Comparison of ENCODE assay signal across 27 mouse cellular contexts in genomic region chr10:40316841-40317585, GRCm38 (mm10). TPM values are rescaled to one million over a fixed set of nuclear protein-coding genes. Genes with fewer than 3 reads are reported as not detected.
DNase-seq lines count a peak whose midpoint lies in the region; ATAC-seq and TF ChIP-seq lines count a peak whose summit lies in the region.
"Had no signal": no experiment of that assay in that cellular context is flagged by ENCODE, and none has a peak within 500 bp of the region (broad histone marks: within the 10 kb centered on the region; RNA-seq: fewer than 3 reads in every experiment).

No protein-coding gene starts in this region.

- no peak for TF ChIP-seq CTCF in bone marrow, adult 2 months (IDR thresholded peaks at IDR 0.05; ENCODE audit: control insufficient read depth, insufficient read depth, low read length)
- no peak for TF ChIP-seq CTCF in liver, postnatal 0 days (IDR thresholded peaks at IDR 0.05; ENCODE audit: low read depth)

- H3K4me1 ChIP-seq in bone marrow, adult 2 months (ENCODE audit: control insufficient read depth, insufficient read depth, low read length), result no peaks in the 10 kb centered on the region
- H3K4me1 ChIP-seq in midbrain, embryonic 16.5 days (ENCODE audit: control insufficient read depth, insufficient read depth, low read length), result no peaks in the 10 kb centered on the region
- H3K4me1 ChIP-seq in liver, postnatal 0 days (ENCODE audit: insufficient read depth), result no peaks in the 10 kb centered on the region
- H3K4me1 ChIP-seq: embryonic facial prominence, embryonic 13.5 days; forebrain, embryonic 13.5 days; midbrain, embryonic 12.5 days; neural tube, embryonic 12.5 days had no signal

- no peak overlapping the region for H3K4me3 ChIP-seq in bone marrow, adult 2 months (replicated peaks; ENCODE audit: control insufficient read depth, low read depth, low read length)
- H3K4me3 ChIP-seq in midbrain, embryonic 16.5 days (ENCODE audit: low read depth, low read length), result no peak overlapping the region
- H3K4me3 ChIP-seq in liver, postnatal 0 days (ENCODE audit: low read depth, low read length), result no peak overlapping the region
- H3K4me3 ChIP-seq: embryonic facial prominence, embryonic 13.5 days; forebrain, embryonic 13.5 days; heart, embryonic 10.5 days; midbrain, embryonic 12.5 days; neural tube, embryonic 12.5 days had no signal

- no peaks in the 10 kb centered on the region for H3K9me3 ChIP-seq in midbrain, embryonic 16.5 days (replicated peaks; ENCODE audit: control insufficient read depth, low read length, poor library complexity, severe bottlenecking)
- no peaks in the 10 kb centered on the region for H3K9me3 ChIP-seq in liver, postnatal 0 days (ENCODE audit: low read length)
- H3K9me3 ChIP-seq: embryonic facial prominence, embryonic 13.5 days; heart, embryonic 10.5 days; neural tube, embryonic 12.5 days had no signal

- no peak for TF ChIP-seq POLR2A in bone marrow, adult 2 months (IDR thresholded peaks at IDR 0.05; ENCODE audit: borderline replicate concordance, control insufficient read depth, low read depth, low read length)

- peak overlapping the region; percentile 51; the same call in 1 of the 2 replicates for H3K27ac ChIP-seq in bone marrow, adult 2 months (ENCODE audit: control insufficient read depth, insufficient read depth, low read depth, low read length, poor library complexity)
- H3K27ac ChIP-seq in midbrain, embryonic 16.5 days (ENCODE audit: low read length), result no peak overlapping the region
- H3K27ac ChIP-seq in liver, postnatal 0 days (ENCODE audit: low read depth), result no peak overlapping the region
- H3K27ac ChIP-seq: embryonic facial prominence, embryonic 13.5 days; forebrain, embryonic 13.5 days; heart, embryonic 10.5 days; hindbrain, embryonic 14.5 days; midbrain, embryonic 12.5 days; neural tube, embryonic 12.5 days had no signal

- TF ChIP-seq EP300 in liver, postnatal 0 days (IDR thresholded peaks at IDR 0.05; ENCODE audit: low read depth), result no peak

- no peaks in the 10 kb centered on the region for H3K36me3 ChIP-seq in midbrain, embryonic 16.5 days (ENCODE audit: control insufficient read depth, insufficient read depth, low read length)
- H3K36me3 ChIP-seq in liver, postnatal 0 days (replicated peaks; ENCODE audit: insufficient read depth, low read length), result no peaks in the 10 kb centered on the region
- H3K36me3 ChIP-seq: embryonic facial prominence, embryonic 13.5 days; heart, embryonic 10.5 days; midbrain, embryonic 12.5 days; neural tube, embryonic 12.5 days had no signal

- no peak overlapping the region for H3K4me2 ChIP-seq in midbrain, embryonic 16.5 days (ENCODE audit: low read length)
- no peak overlapping the region for H3K4me2 ChIP-seq in liver, postnatal 0 days (ENCODE audit: low read depth, low read length)
- H3K4me2 ChIP-seq: embryonic facial prominence, embryonic 13.5 days; forebrain, embryonic 13.5 days; hindbrain, embryonic 14.5 days; liver, embryonic 11.5 days; midbrain, embryonic 12.5 days; neural tube, embryonic 12.5 days had no signal

- DNase-seq in heart, adult 11 months, result peak; percentile 86
- DNase-seq in heart, adult 18-20 months, result no peak
- DNase-seq in 3T3-L1 (ENCODE audit: low read depth, low spot score), result peak; percentile 69
- no peak for DNase-seq in liver, postnatal 0 days
- DNase-seq: adrenal gland, postnatal 36 days; cerebellum, adult 11-12 months; cerebellum, postnatal 10 days; embryo, embryonic 11 days; gastrocnemius, postnatal 36 days; heart, postnatal 4 days; kidney, postnatal 36 days; layer of hippocampus, postnatal 36 days; lung, adult 2 months; lung, postnatal 36 days; right cerebral cortex, postnatal 25 days; spleen, adult 18-20 months had no signal

- no peak overlapping the region for H3K9ac ChIP-seq in midbrain, embryonic 16.5 days (ENCODE audit: low read depth, low read length)
- H3K9ac ChIP-seq in liver, postnatal 0 days (replicated peaks), result no peak overlapping the region
- H3K9ac ChIP-seq: embryonic facial prominence, embryonic 13.5 days; forebrain, embryonic 13.5 days; hindbrain, embryonic 14.5 days; midbrain, embryonic 12.5 days; neural tube, embryonic 12.5 days had no signal

- WGBS in bone marrow, adult 2 months, result 73% methylated on average over 7 of the region's 7 CpGs
- WGBS in midbrain, embryonic 16.5 days, result 67% methylated on average over 7 of the region's 7 CpGs
- 65% methylated on average over 7 of the region's 7 CpGs for WGBS in liver, postnatal 0 days (ENCODE audit: insufficient replicate concordance)

- ATAC-seq in megakaryocyte progenitor cell, adult 5-6 weeks (replicated peaks; ENCODE audit: poor library complexity), result peak; percentile 60
- no peak for ATAC-seq in midbrain, embryonic 16.5 days
- ATAC-seq in megakaryocyte-erythroid progenitor cell, adult 5-6 weeks (replicated peaks; ENCODE audit: low FRiP score, low TSS enrichment, poor library complexity, severe bottlenecking), result no peak
- no peak for ATAC-seq in liver, postnatal 0 days
- ATAC-seq: forebrain, embryonic 13.5 days had no signal

- no peaks in the 10 kb centered on the region for H3K27me3 ChIP-seq in midbrain, embryonic 16.5 days (ENCODE audit: control insufficient read depth, insufficient read depth, low read depth, low read length)
- no peaks in the 10 kb centered on the region for H3K27me3 ChIP-seq in liver, postnatal 0 days (ENCODE audit: insufficient read depth, low read length)
- H3K27me3 ChIP-seq: embryonic facial prominence, embryonic 13.5 days; forebrain, embryonic 13.5 days; midbrain, embryonic 12.5 days; neural tube, embryonic 12.5 days had no signal

RNA-seq across cellular contexts. Expression of gene Amd1, which starts 15.0 kb away (rescaled TPM):
- 100 to 1,000 TPM in 1 of 2 experiments, 10 to 100 TPM in 1; 97.9 to 132 TPM for total RNA-seq in heart, adult 18-20 months (2021)
- 64.3 and 67.7 TPM in 2 replicates for polyA plus RNA-seq in bone marrow, adult 2 months (2011; ENCODE audit: insufficient read depth, insufficient read length, low replicate concordance, missing spikeins)
- 153 and 160 TPM in 2 replicates for total RNA-seq in megakaryocyte progenitor cell, adult 5-6 weeks (2015)
- total RNA-seq in megakaryocyte progenitor cell, adult 5-6 weeks (2017), result 170 and 202 TPM in 2 replicates
- polyA plus RNA-seq in midbrain, embryonic 16.5 days (2015; fragmentation: Nextera tagmentation; extraction: Ambion mirVana), result 40.8 and 41.9 TPM in 2 replicates
- 196 and 233 TPM in 2 replicates for total RNA-seq in megakaryocyte-erythroid progenitor cell, adult 5-6 weeks (2014; fragmentation: Nextera tagmentation)
- total RNA-seq in megakaryocyte-erythroid progenitor cell, adult 5-6 weeks (2017), result 272 and 286 TPM in 2 replicates
- polyA plus RNA-seq in liver, postnatal 0 days (2015; fragmentation: Nextera tagmentation; extraction: Ambion mirVana), result 25.5 and 29.1 TPM in 2 replicates

RNA-seq across cellular contexts. Expression of gene Cdk19, which starts 22.4 kb away (rescaled TPM):
- total RNA-seq in heart, adult 18-20 months (2021), result 10 to 100 TPM in 1 of 2 experiments, 1 to 10 TPM in 1; 9.1 to 13.0 TPM
- polyA plus RNA-seq in bone marrow, adult 2 months (2011; ENCODE audit: insufficient read depth, insufficient read length, low replicate concordance, missing spikeins), result 11.1 and 18.2 TPM in 2 replicates
- 47.8 and 49.0 TPM in 2 replicates for total RNA-seq in megakaryocyte progenitor cell, adult 5-6 weeks (2015)
- total RNA-seq in megakaryocyte progenitor cell, adult 5-6 weeks (2017), result 38.6 and 39.0 TPM in 2 replicates
- polyA plus RNA-seq in midbrain, embryonic 16.5 days (2015; fragmentation: Nextera tagmentation; extraction: Ambion mirVana), result 7.2 and 7.7 TPM in 2 replicates
- 16.6 and 17.4 TPM in 2 replicates for total RNA-seq in megakaryocyte-erythroid progenitor cell, adult 5-6 weeks (2014; fragmentation: Nextera tagmentation)
- 24.0 and 25.4 TPM in 2 replicates for total RNA-seq in megakaryocyte-erythroid progenitor cell, adult 5-6 weeks (2017)
- polyA plus RNA-seq in liver, postnatal 0 days (2015; fragmentation: Nextera tagmentation; extraction: Ambion mirVana), result 2.5 and 2.8 TPM in 2 replicates

RNA-seq across cellular contexts. Expression of gene Gtf3c6, which starts 59.1 kb away (rescaled TPM):
- 10 to 100 TPM; 19.9 to 28.8 TPM for total RNA-seq in heart, adult 18-20 months (2021)
- 33.6 and 79.4 TPM in 2 replicates for polyA plus RNA-seq in bone marrow, adult 2 months (2011; ENCODE audit: insufficient read depth, insufficient read length, low replicate concordance, missing spikeins)
- total RNA-seq in megakaryocyte progenitor cell, adult 5-6 weeks (2015), result 69.0 and 87.6 TPM in 2 replicates
- total RNA-seq in megakaryocyte progenitor cell, adult 5-6 weeks (2017), result 219 and 265 TPM in 2 replicates
- polyA plus RNA-seq in midbrain, embryonic 16.5 days (2015; fragmentation: Nextera tagmentation; extraction: Ambion mirVana), result 73.7 and 86.3 TPM in 2 replicates
- 66.5 and 85.8 TPM in 2 replicates for total RNA-seq in megakaryocyte-erythroid progenitor cell, adult 5-6 weeks (2014; fragmentation: Nextera tagmentation)
- 152 and 249 TPM in 2 replicates for total RNA-seq in megakaryocyte-erythroid progenitor cell, adult 5-6 weeks (2017)
- 23.7 and 28.3 TPM in 2 replicates for polyA plus RNA-seq in liver, postnatal 0 days (2015; fragmentation: Nextera tagmentation; extraction: Ambion mirVana)

Comparison
In these comparisons a context has a peak if more than half of its experiments do, and no peak if none do; other contexts are left out.
1. DNase-seq: peak in heart, adult 11 months (single experiment) and 3T3-L1 (single experiment); none in heart, adult 18-20 months (0 of 2) and liver, postnatal 0 days (single experiment).